Mouse (Mus musculus): ENCODE measurements around the gene Rrp36. TPM values are rescaled to one million over a fixed set of nuclear protein-coding genes. Genes with fewer than 3 reads are reported as not detected.

Rrp36 gene
- polyA plus RNA-seq, 1 experiment from 2014 or later = 54.4 TPM

DNA sequence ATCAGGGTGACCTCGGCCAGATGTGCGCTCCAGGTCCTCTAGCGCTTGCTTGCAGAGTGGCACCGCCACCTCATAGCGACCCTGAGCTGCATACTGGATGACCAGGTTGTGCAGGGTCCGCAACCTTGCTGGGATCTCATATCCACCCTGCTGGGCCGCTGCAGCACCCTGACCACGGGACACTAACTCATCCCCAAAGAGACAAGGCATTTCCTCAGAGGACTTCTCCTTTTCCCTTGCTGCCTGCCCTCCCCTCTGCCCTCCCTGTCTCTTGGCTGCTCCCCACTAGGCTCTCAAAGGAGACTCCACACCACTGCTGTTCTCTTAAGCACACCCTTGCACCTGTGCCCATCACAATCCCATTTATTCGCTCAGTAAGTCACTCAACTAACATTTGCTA, 34.2 kb downstream of the Rrp36 start:
- Histone ChIP-seq H3K9ac (no peak overlapping the region), H3K27ac (no peak overlapping the region), H3K4me3 (replicated peaks) (no peak overlapping the region), H3K9me3 (no peaks in the 10 kb centered on the region), H3K36me3 (replicated peaks) (peaks cover 50% of the 10 kb centered on the region), H3K4me1 (peaks cover 14% of the 10 kb centered on the region), H3K4me2 (no peak overlapping the region), H3K27me3 (no peaks in the 10 kb centered on the region)
- WGBS = 85% methylated on average over 9 of the region's 9 CpGs
- no peak for ATAC-seq (ENCODE audit: low FRiP score)

DNA sequence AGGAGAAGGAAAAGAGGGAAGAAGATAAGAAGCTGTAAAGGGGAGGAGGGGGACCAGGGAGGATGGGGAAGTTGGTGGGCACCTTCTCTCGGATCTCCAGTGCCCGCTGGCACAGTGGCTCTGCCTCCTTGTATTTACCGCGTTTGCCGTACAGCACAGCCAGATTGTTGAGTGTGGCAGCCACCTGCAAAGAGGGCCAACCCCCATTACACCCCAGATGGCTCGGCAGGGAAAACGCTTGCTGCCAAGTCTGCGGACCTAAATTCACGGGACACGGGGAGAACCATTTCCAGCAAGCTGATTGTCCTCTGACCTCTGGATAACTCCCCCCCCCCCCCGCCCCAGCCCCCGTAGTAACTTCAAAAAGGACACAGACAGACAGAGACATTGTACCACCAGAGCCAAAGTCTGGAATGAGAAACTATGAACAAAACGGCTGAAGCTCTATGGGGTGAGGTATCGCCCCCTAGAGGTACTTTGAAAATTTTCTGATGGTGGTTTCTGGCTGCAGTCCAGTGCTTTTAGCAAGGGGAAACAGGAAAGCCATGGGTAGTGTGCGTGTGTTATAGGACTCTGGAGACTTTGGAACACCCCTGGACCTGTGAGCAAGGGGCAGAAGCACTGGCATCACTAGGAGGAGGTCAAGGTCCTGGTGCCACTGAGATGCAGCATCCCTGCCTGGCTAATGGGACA, 37.2 kb downstream of the Rrp36 start:
- Histone ChIP-seq H3K27me3 (no peaks in the 10 kb centered on the region), H3K4me2 (peak overlapping the region; percentile 39), H3K9ac (peak overlapping the region; percentile 29; the same call in 1 of the 2 replicates), H3K4me1 (peaks cover 5% of the 10 kb centered on the region), H3K9me3 (no peaks in the 10 kb centered on the region), H3K36me3 (replicated peaks) (peaks cover 64% of the 10 kb centered on the region), H3K4me3 (replicated peaks) (0 out of 2 replicates have a peak overlapping the region, but pooled peaks have one; percentile 8), H3K27ac (peak overlapping the region; percentile 46; the same call in 1 of the 2 replicates)
- 23% methylated on average over 15 of the region's 15 CpGs for WGBS
- ATAC-seq (ENCODE audit: low FRiP score) = peak; percentile 63; the same call in 1 of the 2 replicates

DNA sequence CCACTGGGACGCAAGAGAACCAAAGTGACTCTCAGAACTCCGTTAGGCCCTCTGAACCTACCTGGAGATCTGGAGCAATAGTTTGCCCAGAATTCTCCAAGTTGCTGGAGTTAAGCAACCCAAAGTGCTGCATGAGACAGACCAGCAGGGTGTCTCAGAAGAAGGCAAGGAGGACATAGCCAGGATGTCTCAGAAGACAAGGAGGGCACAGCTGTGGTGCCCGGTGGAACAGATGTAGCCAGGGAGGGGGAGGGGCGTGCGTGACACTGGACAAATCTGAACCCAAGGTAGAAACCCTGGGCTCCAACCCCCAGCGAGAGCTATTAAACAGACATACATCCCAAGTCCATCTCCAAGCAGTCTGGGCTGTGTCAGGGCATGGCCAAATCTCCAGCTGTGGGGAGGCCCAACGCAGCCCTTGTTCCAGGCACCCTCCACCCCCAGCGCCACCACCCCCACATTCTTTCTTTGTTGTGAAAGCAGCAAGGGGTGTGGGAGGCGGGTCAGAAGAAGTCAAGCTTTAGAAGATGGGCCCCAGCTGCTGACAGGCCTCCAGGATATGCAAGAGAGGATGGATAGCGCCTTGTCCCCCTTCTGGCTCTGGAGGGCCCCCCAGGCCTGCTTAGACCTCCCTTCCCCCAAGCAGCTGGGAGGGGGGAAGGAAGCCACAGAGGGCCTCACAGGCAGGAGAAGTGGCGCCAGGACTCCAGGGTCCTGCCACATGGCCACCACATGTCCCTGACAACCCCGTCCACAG, 44.3 kb downstream of the Rrp36 start:
- 15% methylated on average over 12 of the region's 12 CpGs for WGBS
- Histone ChIP-seq H3K36me3 (replicated peaks) (peaks cover 33% of the 10 kb centered on the region), H3K9me3 (no peaks in the 10 kb centered on the region), H3K4me2 (peak overlapping the region; percentile 80), H3K4me1 (peaks cover 43% of the 10 kb centered on the region), H3K9ac (peak overlapping the region; percentile 95), H3K27ac (peak overlapping the region; percentile 94), H3K27me3 (no peaks in the 10 kb centered on the region), H3K4me3 (replicated peaks) (peak overlapping the region; percentile 85)
- ATAC-seq (ENCODE audit: low FRiP score) = peak; percentile 68

DNA sequence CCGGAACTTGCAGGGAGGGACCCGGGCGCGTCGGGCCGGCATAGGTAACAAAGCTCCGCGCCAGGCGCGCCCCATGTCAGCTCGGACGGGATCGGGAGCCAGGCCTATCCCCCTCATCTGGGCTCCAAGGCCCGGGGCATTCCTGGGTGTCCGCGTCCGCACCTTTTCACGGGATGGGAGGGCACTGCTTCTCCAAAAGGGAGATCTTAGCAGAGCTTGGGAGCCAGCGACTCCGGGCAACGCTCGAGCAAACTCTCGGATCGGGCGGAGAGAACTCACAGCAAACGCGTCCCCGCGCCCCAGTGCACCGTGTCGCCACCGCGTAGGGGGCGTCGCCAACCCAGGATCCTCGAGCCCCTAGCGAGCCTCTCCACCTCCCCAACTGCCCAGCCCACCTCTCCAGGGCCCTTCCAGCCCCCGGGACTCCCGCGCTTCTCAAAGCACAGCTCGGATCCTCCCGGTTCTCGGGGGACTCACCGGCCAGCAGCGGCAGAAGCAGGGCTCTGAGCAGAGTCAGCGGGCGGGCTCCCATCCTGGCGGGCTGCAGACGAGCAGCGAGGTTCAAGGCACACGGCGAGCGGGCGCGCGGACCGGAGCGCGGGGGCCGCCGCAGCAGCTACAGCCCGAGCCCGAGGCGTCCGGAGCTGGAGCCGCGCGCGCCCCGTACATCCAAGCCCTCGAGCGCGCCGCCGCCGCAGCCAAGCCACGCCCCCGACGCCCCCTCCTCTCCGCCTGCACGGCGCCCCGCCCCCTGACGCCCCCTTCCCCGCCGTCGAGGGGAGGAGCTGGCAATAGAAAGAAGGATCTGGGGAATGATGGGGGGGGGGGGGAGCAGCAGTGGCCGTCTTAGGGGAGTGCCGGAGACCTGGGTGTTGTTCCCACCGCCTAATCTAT, 45.1 kb downstream of the Rrp36 start, which contains the start of gene Ptk7:
TSS of gene Ptk7 (minus strand) at position 714 of the 894 bp plus-strand sequence.
- ATAC-seq (ENCODE audit: low FRiP score) = peak; percentile 85
- under 1% methylated on average over 84 of the region's 90 CpGs for WGBS
- H3K4me2 ChIP-seq = peak within 1 kb of the TSS; percentile 80

DNA sequence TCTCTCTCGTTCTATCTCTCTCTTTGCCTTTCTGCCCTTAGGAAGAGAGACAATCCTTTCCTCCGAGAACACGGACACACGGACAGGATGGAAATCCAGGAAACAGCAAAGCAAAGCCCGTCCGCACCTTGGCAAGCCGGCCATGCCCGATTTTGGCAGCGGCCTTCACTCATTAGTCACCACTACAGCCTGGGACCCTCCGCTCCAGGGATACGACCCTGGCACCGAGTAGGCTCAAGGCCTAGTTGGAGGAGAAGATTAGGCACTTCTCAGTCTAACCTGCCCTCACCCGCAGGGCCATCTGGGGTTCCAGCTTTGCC, 45.7 kb downstream of the Rrp36 start:
- peak overlapping the region; percentile 85 for H3K4me3 ChIP-seq (replicated peaks)
- H3K9ac ChIP-seq = peak overlapping the region; percentile 95
- H3K27ac ChIP-seq = peak overlapping the region; percentile 94; the same call in 1 of the 2 replicates
- peak; percentile 31 for ATAC-seq (ENCODE audit: low FRiP score)
- peaks cover 26% of the 10 kb centered on the region for H3K36me3 ChIP-seq (replicated peaks)
- WGBS = under 1% methylated on average over 12 of the region's 13 CpGs
- H3K27me3 ChIP-seq = no peaks in the 10 kb centered on the region
- no peaks in the 10 kb centered on the region for H3K9me3 ChIP-seq
- peaks cover 56% of the 10 kb centered on the region for H3K4me1 ChIP-seq
- peak overlapping the region; percentile 80 for H3K4me2 ChIP-seq

More for the DNA sequence above, 45.1 kb downstream of the Rrp36 start, which contains the start of gene Ptk7:
- peak within 1 kb of the TSS; percentile 94 for H3K27ac ChIP-seq
- H3K4me1 ChIP-seq = peaks cover 51% of the 10 kb centered on the region
- no peaks in the 10 kb centered on the region for H3K27me3 ChIP-seq
- no peaks in the 10 kb centered on the region for H3K9me3 ChIP-seq
- peak within 1 kb of the TSS; percentile 85 for H3K4me3 ChIP-seq (replicated peaks)
- peaks cover 32% of the 10 kb centered on the region for H3K36me3 ChIP-seq (replicated peaks)
- H3K9ac ChIP-seq = peak within 1 kb of the TSS; percentile 95

DNA sequence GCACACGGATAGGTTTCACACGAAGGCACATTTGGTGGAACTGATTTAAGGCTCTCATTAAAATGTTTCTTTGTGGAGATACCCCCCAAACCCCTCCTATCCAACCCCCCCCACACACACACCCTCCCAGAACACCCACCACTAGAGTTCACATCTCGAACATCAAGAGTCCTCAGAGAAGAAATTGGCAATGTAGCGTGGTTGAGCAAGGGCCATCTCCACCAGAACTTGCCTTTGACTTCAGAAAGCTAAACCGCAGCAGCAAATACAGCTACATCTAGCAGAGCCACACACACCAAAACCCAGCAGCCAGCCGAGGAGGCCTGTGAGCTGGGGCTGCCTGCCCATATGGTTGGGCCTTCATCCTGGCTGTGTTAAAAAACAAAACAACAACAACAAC, 46.7 kb downstream of the Rrp36 start:
- H3K4me2 ChIP-seq = peak overlapping the region; percentile 80
- no peak overlapping the region for H3K27ac ChIP-seq
- peaks cover 16% of the 10 kb centered on the region for H3K36me3 ChIP-seq (replicated peaks)
- WGBS = 73% methylated on average over 6 of the region's 6 CpGs
- no peak for ATAC-seq (ENCODE audit: low FRiP score)
- no peaks in the 10 kb centered on the region for H3K9me3 ChIP-seq
- H3K4me1 ChIP-seq = peaks cover 65% of the 10 kb centered on the region
- peak overlapping the region; percentile 95 for H3K9ac ChIP-seq
- no peaks in the 10 kb centered on the region for H3K27me3 ChIP-seq
- H3K4me3 ChIP-seq (replicated peaks) = peak overlapping the region; percentile 85

DNA sequence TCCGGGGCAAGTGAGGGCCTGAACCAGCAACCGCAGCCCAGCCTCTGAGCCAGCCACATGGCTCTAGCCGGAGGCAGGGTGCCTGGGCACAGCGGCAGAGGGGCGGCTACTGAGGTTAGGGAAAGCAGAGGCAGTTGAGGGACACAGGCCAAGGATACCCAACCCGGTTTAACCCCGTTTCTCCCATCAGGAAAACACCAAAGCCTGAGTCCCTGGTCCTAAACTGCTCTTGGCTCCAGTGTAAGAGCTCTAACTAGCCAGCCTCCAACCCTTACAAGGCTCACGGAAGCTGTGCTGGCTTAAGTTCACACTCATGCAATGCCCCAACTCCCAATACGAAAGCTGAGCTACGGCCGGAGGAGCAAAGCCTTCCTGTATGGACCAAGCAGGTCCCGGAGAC, 49.6 kb downstream of the Rrp36 start:
- H3K4me1 ChIP-seq = peaks cover 71% of the 10 kb centered on the region
- peak overlapping the region; percentile 53; the same call in 1 of the 2 replicates for H3K27ac ChIP-seq
- no peak overlapping the region for H3K4me3 ChIP-seq (replicated peaks)
- no peaks in the 10 kb centered on the region for H3K27me3 ChIP-seq
- 75% methylated on average over 12 of the region's 12 CpGs for WGBS
- H3K4me2 ChIP-seq = 0 out of 2 replicates have a peak overlapping the region, but pooled peaks have one; percentile 2
- H3K36me3 ChIP-seq (replicated peaks) = no peaks in the 10 kb centered on the region
- H3K9ac ChIP-seq = no peak overlapping the region
- no peak for ATAC-seq (ENCODE audit: low FRiP score)
- H3K9me3 ChIP-seq = no peaks in the 10 kb centered on the region

DNA sequence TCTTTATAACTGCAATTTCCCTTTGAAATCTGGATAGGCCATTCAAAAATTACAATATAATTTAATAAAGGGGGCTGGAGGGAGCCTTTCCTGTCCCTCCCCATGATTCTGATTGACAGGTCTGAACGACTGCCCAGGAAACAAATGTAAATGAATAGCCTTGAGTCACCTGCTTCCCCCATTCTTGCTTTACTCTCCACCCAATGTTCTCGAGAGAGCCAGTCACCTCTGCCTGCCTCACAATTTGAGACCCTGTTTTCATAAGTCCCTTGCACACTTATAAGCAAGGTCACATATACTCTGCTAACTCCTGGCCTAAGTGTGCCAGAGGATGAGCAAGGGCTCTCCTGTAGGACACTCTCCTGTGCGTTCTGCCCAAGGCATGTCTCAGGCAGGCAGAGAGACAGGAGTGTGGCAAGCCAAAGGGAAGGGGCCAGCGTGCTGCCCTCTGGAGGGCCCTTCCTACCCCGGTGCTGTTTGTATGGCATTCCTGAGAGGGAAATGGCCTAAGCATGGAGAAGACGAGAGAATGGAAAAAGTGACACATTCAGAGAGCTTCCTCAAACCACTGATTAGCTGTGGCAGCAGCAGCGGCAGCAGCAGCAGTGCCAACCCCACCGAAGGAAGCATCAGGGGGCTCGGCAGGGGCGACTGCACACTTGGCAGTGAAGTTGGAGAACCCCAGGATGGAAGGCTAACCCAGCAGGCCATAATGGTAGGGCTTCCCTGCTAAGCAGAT, 50.2 kb downstream of the Rrp36 start:
- Histone ChIP-seq H3K36me3 (replicated peaks) (no peaks in the 10 kb centered on the region), H3K4me3 (replicated peaks) (no peak overlapping the region), H3K9me3 (no peaks in the 10 kb centered on the region), H3K27ac (peak overlapping the region; percentile 53), H3K9ac (0 out of 2 replicates have a peak overlapping the region, but pooled peaks have one; percentile 21), H3K27me3 (no peaks in the 10 kb centered on the region), H3K4me2 (0 out of 2 replicates have a peak overlapping the region, but pooled peaks have one; percentile 2), H3K4me1 (peaks cover 76% of the 10 kb centered on the region)
- no peak for ATAC-seq (ENCODE audit: low FRiP score)
- WGBS = 38% methylated on average over 10 of the region's 10 CpGs

DNA sequence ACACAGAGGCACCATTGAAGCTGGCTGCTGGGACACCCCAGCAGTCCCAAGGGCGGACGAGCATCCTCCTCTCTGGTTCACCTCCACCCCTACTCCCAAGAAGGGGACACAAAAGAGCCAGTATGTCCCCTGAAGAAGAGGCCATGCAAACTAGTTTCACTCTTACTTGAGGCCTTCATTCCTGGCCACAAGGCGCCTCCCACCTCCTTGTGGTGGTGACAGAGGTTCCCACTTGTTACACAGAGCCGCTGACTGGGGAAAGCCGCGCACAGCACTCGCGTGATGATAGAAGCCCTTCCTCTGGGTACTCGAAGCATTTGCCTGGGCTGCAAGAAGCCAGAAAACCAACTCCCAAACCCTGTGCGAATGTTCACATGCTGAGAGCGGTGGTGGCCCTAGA, 51.9 kb downstream of the Rrp36 start:
- H3K4me3 ChIP-seq (replicated peaks) = no peak overlapping the region
- no peak overlapping the region for H3K27ac ChIP-seq

DNA sequence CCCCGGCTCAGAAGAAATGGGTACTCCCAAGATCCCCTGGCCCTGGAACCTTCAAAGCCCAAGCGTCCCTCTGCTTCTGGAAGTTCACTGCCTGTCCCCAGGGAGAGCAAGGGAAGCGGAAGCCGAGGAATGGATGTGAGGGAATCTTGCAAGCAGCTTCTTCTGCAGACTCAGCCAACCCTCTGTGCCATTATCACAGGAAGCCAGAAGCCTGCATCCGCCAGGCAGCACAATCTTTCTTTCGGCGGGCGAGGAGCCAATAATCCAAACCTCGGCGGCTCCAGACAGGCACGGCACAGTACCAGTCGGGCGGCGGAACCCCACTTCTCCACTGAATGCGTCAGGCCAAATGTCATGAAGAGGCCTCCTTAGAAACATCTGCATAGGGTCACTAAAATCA, 52.8 kb downstream of the Rrp36 start:
- 87% methylated on average over 15 of the region's 15 CpGs for WGBS
- Histone ChIP-seq H3K36me3 (replicated peaks) (no peaks in the 10 kb centered on the region), H3K4me2 (no peak overlapping the region), H3K4me1 (peaks cover 80% of the 10 kb centered on the region), H3K9ac (no peak overlapping the region), H3K27ac (no peak overlapping the region), H3K27me3 (no peaks in the 10 kb centered on the region), H3K9me3 (no peaks in the 10 kb centered on the region), H3K4me3 (replicated peaks) (no peak overlapping the region)
- ATAC-seq (ENCODE audit: low FRiP score) = no peak

More for the DNA sequence above, 51.9 kb downstream of the Rrp36 start:
- no peaks in the 10 kb centered on the region for H3K27me3 ChIP-seq
- no peak overlapping the region for H3K9ac ChIP-seq
- no peak overlapping the region for H3K4me2 ChIP-seq
- no peak for ATAC-seq (ENCODE audit: low FRiP score)
- WGBS = 87% methylated on average over 11 of the region's 11 CpGs
- no peaks in the 10 kb centered on the region for H3K36me3 ChIP-seq (replicated peaks)
- no peaks in the 10 kb centered on the region for H3K9me3 ChIP-seq
- peaks cover 84% of the 10 kb centered on the region for H3K4me1 ChIP-seq

DNA sequence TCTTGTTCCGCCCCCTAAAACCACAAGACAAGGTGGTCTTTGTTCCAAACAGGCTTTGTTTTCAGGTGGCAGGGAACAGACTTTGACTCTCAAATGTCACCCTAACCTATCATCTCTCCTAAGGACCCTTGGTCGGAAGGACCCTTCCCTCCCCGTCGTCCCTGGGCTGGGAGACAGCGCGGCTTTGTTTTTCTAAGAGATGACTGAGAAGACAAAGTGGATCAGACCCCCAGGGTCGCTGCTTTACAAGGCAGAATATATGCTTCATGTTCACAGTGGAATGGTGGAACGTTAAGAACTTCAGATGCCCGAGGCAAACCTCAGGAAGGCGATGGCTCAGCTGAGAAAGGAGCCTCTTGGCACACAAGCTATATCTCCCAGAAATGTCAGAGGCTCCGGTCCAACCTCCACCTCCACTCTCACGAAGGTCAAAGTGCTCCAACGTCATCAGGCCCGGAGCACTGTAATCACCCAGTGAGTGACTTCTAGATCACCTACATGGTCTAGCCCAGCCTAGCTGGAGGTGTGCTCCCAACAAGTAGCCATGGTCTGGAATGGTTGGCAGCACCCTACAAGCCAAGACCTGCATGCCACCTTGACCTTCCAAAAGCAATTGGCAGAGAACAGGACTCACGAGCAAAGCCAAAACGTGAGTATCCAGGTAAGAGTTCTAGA, 54.3 kb downstream of the Rrp36 start:
- no peaks in the 10 kb centered on the region for H3K27me3 ChIP-seq
- H3K4me3 ChIP-seq (replicated peaks) = no peak overlapping the region
- peaks cover 69% of the 10 kb centered on the region for H3K4me1 ChIP-seq
- no peak overlapping the region for H3K9ac ChIP-seq
- H3K36me3 ChIP-seq (replicated peaks) = no peaks in the 10 kb centered on the region
- no peaks in the 10 kb centered on the region for H3K9me3 ChIP-seq
- peak overlapping the region; percentile 90 for H3K27ac ChIP-seq
- peak overlapping the region; percentile 35 for H3K4me2 ChIP-seq
- peak; percentile 12; the same call in 1 of the 2 replicates for ATAC-seq (ENCODE audit: low FRiP score)
- 29% methylated on average over 16 of the region's 16 CpGs for WGBS
